Mouse (Mus musculus): ENCODE results near the gene Sema4a. TPM values are rescaled to one million over a fixed set of nuclear protein-coding genes. Genes with fewer than 3 reads are reported as not detected.
A peak's percentile ranks its signal among the peaks of the same experiment; 100 is the strongest.
"Not testable (repeated sequence)": the region's sequence is repeated elsewhere in the genome, so short reads cannot be mapped to it uniquely, and the experiment has no call there.

Gene Sema4a
- polyA plus RNA-seq, 1 experiment from 2014 or later = 21.5 TPM

DNA sequence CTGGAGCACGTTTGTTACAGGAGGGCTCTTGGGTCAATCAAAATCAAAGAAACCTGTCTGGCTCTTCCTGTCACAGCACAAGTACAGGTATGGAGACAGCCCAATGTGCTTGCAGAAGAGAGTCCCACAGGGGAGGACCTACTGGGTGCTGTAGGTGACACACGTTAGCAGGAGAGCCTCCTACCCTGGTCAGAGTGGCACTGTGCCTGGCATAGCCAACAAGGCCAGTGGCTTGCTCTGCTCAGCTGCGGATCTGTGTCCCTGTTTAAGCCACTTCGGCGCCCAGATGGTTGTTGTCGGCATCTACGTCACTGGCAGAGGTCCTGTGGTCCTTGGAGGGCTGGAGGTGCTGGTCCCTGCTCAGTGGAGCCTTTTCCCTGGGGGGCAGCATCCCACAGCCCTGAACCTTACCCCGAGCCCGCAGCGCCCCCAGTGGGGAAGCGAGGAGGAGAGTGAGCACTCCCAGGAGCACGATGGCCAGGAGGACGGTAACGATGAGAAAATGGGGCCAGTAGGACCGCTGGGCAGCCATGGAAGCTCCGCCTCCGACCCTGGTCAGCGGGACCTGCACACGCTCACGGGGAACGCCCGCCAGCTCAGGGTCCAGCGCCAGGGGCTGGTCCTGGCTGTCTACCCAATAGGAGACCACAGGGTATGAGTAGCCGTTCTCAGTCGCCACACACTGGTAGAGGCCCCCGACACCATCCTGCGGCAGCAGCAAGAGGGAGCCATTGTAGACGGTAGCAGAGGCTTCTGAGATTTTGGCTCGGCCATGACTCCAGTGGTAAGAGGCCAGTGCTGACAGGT is 24.4 kb downstream of the Sema4a start:
- ATAC-seq (ENCODE audit: low read depth) = peak; percentile 78; the same call in 1 of the 2 replicates
- peak overlapping the region; percentile 4; the same call in 1 of the 2 replicates for H3K4me3 ChIP-seq (ENCODE audit: low read depth, low read length)
- 10% methylated on average over 29 of the region's 29 CpGs for WGBS
- peak overlapping the region; percentile 36 for H3K4me2 ChIP-seq (ENCODE audit: low read depth, low read length)
- no peak overlapping the region for H3K9ac ChIP-seq (replicated peaks; ENCODE audit: low read depth, low read length)
- H3K27ac ChIP-seq (ENCODE audit: low read depth, low read length) = no peak overlapping the region
- no peaks in the 10 kb centered on the region for H3K27me3 ChIP-seq (ENCODE audit: control insufficient read depth, insufficient read depth, low read length)
- peaks cover 20% of the 10 kb centered on the region for H3K36me3 ChIP-seq (ENCODE audit: control insufficient read depth, insufficient read depth, low read length)
- H3K9me3 ChIP-seq (ENCODE audit: control insufficient read depth, low read length) = no peaks in the 10 kb centered on the region
- H3K4me1 ChIP-seq (ENCODE audit: control insufficient read depth, insufficient read depth, low read length) = no peaks in the 10 kb centered on the region

DNA sequence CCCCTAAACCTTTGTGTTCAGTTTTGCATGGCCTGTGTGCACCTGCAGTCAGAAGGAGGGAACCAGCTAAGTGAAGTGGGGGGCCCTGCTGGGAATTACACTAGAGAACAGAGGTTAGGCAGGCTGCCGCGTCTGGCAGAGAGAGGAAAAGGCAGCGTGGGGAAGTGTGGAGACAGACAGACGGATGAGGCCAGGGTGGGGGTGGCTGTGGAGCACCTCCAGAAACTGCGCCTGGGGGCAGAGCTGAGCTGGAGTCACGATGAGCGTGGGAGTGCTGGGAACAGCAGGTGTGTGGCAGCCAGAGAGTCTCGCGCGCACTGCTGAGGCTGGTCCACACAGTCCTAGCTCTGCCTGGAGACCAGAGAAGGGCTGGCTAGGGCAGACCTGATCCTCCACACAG is 25.5 kb downstream of the Sema4a start:
- peaks cover 20% of the 10 kb centered on the region for H3K36me3 ChIP-seq (ENCODE audit: control insufficient read depth, insufficient read depth, low read length)
- no peak overlapping the region for H3K4me2 ChIP-seq (ENCODE audit: low read depth, low read length)
- no peaks in the 10 kb centered on the region for H3K9me3 ChIP-seq (ENCODE audit: control insufficient read depth, low read length)
- no peak overlapping the region for H3K4me3 ChIP-seq (ENCODE audit: low read depth, low read length)
- no peaks in the 10 kb centered on the region for H3K27me3 ChIP-seq (ENCODE audit: control insufficient read depth, insufficient read depth, low read length)
- H3K4me1 ChIP-seq (ENCODE audit: control insufficient read depth, insufficient read depth, low read length) = no peaks in the 10 kb centered on the region
- H3K27ac ChIP-seq (ENCODE audit: low read depth, low read length) = no peak overlapping the region
- WGBS = 61% methylated on average over 10 of the region's 10 CpGs
- ATAC-seq (ENCODE audit: low read depth) = no peak
- no peak overlapping the region for H3K9ac ChIP-seq (replicated peaks; ENCODE audit: low read depth, low read length)

DNA sequence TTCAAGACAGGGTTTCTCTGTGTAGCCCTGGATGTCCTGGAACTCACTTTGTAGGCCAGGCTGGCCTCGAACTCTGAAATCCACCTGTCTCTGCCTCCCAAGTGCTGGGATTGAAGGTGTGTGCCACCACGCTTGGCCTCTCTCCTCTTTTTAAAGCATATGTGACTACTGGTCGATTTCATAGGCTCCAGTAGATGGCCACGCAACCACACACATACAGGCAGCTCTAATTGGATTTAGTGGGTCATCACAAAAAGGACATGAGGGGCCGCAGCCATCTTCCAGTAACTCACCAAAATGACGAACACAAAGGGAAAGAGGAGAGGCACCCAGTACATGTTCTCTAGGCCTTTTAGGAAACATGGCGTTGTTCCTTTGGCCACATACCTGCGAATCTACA is 32.3 kb downstream of the Sema4a start:
- 78% methylated on average over 8 of the region's 8 CpGs for WGBS
- H3K4me1 ChIP-seq (ENCODE audit: control insufficient read depth, insufficient read depth, low read length); ATAC-seq (ENCODE audit: low read depth): not testable (repeated sequence)

DNA sequence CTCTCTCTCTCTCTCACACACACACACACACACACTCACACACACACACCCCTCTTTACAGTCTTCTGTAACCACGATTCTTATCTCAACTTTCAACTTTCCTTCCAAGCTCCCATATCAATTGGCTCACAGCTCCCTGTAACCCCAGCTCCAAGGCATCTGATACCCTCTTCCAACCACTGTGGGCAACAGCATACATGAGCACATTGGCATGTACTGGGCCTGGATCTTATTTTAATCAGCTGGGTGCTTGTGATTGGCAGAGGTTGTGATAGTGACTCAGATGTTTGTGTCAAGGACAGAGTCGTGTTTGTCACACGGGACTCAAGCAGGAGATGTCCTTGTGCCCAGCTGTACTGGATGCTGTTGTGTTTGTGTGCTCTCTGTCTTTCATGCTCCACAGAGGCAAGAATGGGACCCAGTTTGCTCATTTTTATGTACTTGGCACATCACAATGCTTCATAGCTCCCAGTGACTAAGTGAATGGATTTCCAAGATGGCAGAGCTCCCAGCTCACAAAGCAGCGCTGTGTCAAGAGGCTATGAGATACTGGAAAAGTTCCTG is 33.6 kb downstream of the Sema4a start:
- no peak for ATAC-seq (ENCODE audit: low read depth)
- H3K36me3 ChIP-seq (ENCODE audit: control insufficient read depth, insufficient read depth, low read length) = no peaks in the 10 kb centered on the region
- 82% methylated on average over 4 of the region's 4 CpGs for WGBS

More for the DNA sequence above, 32.3 kb downstream of the Sema4a start:
- H3K4me3 ChIP-seq (ENCODE audit: low read depth, low read length); H3K4me2 ChIP-seq (ENCODE audit: low read depth, low read length); H3K36me3 ChIP-seq (ENCODE audit: control insufficient read depth, insufficient read depth, low read length); H3K9ac ChIP-seq (replicated peaks; ENCODE audit: low read depth, low read length); H3K9me3 ChIP-seq (ENCODE audit: control insufficient read depth, low read length); H3K27me3 ChIP-seq (ENCODE audit: control insufficient read depth, insufficient read depth, low read length); H3K27ac ChIP-seq (ENCODE audit: low read depth, low read length): not testable (repeated sequence)

DNA sequence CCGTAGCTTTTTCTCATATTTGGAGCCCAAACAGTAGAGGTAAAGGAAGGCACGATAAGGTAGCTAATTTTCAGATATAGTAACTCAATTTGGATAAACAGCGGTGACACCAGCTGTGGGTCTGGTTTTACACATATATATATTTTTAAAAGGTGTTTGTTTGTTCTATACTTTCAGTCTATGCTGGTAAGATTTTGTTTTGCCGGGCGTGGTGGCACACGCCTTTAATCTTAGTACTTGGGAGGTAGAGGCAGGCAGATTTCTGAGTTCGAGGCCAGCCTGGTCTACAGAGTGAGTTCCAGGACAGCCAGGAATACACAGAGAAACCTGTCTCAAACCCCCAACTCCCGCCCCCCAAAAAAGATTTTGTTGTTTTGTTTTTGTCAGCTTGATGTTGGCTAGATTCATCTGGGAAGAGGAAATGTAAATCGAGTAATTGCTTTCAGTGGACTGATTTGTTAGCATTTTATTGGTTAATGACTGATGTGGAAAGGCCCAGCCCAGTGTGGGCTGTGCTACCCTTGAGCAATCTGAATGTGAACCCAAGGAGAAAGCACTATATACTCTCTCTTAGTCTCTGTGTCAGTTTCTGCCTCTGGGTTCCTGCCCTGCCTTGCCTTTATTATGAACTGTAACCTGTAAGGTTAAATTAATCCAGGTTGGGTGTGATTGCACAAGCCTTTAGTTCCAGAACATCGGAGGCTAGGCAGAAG is 35.1 kb downstream of the Sema4a start:
- WGBS = 81% methylated on average over 10 of the region's 10 CpGs
- H3K36me3 ChIP-seq (ENCODE audit: control insufficient read depth, insufficient read depth, low read length) = peaks cover 4% of the 10 kb centered on the region; the same call in 1 of the 2 replicates
- no peak overlapping the region for H3K4me2 ChIP-seq (ENCODE audit: low read depth, low read length)
- H3K9ac ChIP-seq (replicated peaks; ENCODE audit: low read depth, low read length) = no peak overlapping the region
- no peaks in the 10 kb centered on the region for H3K9me3 ChIP-seq (ENCODE audit: control insufficient read depth, low read length)
- H3K27me3 ChIP-seq (ENCODE audit: control insufficient read depth, insufficient read depth, low read length) = no peaks in the 10 kb centered on the region
- no peak overlapping the region for H3K27ac ChIP-seq (ENCODE audit: low read depth, low read length)
- peaks cover 20% of the 10 kb centered on the region for H3K4me1 ChIP-seq (ENCODE audit: control insufficient read depth, insufficient read depth, low read length)
- no peak overlapping the region for H3K4me3 ChIP-seq (ENCODE audit: low read depth, low read length)
- ATAC-seq (ENCODE audit: low read depth) = no peak

More for the DNA sequence above, 33.6 kb downstream of the Sema4a start:
- H3K9ac ChIP-seq (replicated peaks; ENCODE audit: low read depth, low read length) = no peak overlapping the region
- no peaks in the 10 kb centered on the region for H3K9me3 ChIP-seq (ENCODE audit: control insufficient read depth, low read length)
- H3K4me2 ChIP-seq (ENCODE audit: low read depth, low read length) = no peak overlapping the region
- H3K4me1 ChIP-seq (ENCODE audit: control insufficient read depth, insufficient read depth, low read length) = peaks cover 15% of the 10 kb centered on the region
- no peaks in the 10 kb centered on the region for H3K27me3 ChIP-seq (ENCODE audit: control insufficient read depth, insufficient read depth, low read length)
- H3K27ac ChIP-seq (ENCODE audit: low read depth, low read length) = no peak overlapping the region
- no peak overlapping the region for H3K4me3 ChIP-seq (ENCODE audit: low read depth, low read length)

DNA sequence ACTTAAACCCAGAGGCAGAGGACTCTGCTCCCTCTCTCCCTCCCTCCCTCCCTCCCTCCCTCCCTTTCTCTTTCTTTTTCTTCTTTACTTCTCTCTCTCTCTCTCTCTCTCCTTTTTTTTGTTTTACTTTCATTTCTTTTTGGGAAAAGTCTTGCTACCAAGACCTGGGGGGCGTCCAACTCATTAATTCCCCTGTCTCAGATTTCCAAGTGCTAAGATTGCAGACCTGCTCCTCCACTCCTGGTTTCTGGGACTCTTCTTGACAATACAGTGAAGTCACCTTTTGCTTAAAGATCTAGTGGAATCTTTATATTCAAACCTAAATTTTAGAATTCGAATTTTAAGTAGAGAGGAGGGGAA is 35.7 kb downstream of the Sema4a start:
- H3K9ac ChIP-seq (replicated peaks; ENCODE audit: low read depth, low read length) = no peak overlapping the region
- no peak overlapping the region; the same call in 1 of the 2 replicates for H3K4me3 ChIP-seq (ENCODE audit: low read depth, low read length)
- H3K4me2 ChIP-seq (ENCODE audit: low read depth, low read length) = peak overlapping the region; percentile 46
- H3K9me3 ChIP-seq (ENCODE audit: control insufficient read depth, low read length) = no peaks in the 10 kb centered on the region
- H3K36me3 ChIP-seq (ENCODE audit: control insufficient read depth, insufficient read depth, low read length) = peaks cover 10% of the 10 kb centered on the region; the same call in 1 of the 2 replicates
- H3K27ac ChIP-seq (ENCODE audit: low read depth, low read length) = no peak overlapping the region
- no peak for ATAC-seq (ENCODE audit: low read depth)
- 9% methylated on average over 2 of the region's 2 CpGs for WGBS
- peaks cover 20% of the 10 kb centered on the region for H3K4me1 ChIP-seq (ENCODE audit: control insufficient read depth, insufficient read depth, low read length)
- H3K27me3 ChIP-seq (ENCODE audit: control insufficient read depth, insufficient read depth, low read length) = no peaks in the 10 kb centered on the region

DNA sequence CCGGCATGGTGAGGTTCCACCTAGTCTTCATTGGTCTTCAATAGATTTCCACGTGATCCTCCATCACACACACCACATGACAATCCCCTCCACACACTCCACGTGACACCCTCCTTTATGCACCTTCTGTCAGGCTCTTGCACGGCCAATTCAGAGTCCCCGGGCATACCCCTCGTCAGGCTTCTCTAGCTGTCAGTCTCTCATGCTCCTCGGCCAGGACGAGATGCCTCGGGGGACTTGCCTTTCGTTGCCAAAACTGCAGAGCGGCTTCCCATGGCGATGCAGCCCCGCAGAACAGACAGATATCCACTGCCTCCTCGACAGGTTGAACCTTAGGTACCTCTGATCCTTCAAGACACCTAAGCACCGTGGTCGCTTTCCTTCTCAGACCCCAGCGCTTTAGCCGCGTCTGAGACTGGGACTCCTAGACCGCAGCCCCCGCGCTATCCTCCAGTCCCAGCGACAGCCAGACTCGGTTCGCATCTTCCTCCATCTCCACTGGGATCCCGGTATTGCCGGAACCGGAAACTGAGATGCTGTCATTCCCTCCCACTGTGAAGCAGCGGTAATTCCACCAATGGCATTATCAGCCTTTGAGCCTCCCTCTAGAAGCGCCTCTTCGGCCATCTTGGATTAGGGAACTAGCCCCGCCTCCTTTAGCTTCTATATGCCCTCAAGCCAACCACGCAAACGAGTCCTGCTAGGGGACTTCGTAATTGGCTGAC is 36.2 kb downstream of the Sema4a start, which contains the start of gene Slc25a44:
Gene Slc25a44, minus strand, starts transcription at position 535 of the 725 bp plus-strand sequence.
- H3K27ac ChIP-seq (ENCODE audit: low read depth, low read length) = peak within 1 kb of the TSS; percentile 79
- H3K4me3 ChIP-seq (ENCODE audit: low read depth, low read length) = peak within 1 kb of the TSS; percentile 79
- H3K4me2 ChIP-seq (ENCODE audit: low read depth, low read length) = peak within 1 kb of the TSS; percentile 50
- peaks cover 13% of the 10 kb centered on the region; the same call in 1 of the 2 replicates for H3K36me3 ChIP-seq (ENCODE audit: control insufficient read depth, insufficient read depth, low read length)
- peak; percentile 98 for ATAC-seq (ENCODE audit: low read depth)
- no peaks in the 10 kb centered on the region for H3K27me3 ChIP-seq (ENCODE audit: control insufficient read depth, insufficient read depth, low read length)
- H3K9me3 ChIP-seq (ENCODE audit: control insufficient read depth, low read length) = no peaks in the 10 kb centered on the region
- WGBS = 1% methylated on average over 35 of the region's 35 CpGs
- H3K4me1 ChIP-seq (ENCODE audit: control insufficient read depth, insufficient read depth, low read length) = peaks cover 20% of the 10 kb centered on the region
- H3K9ac ChIP-seq (replicated peaks; ENCODE audit: low read depth, low read length) = peak within 1 kb of the TSS; percentile 76

DNA sequence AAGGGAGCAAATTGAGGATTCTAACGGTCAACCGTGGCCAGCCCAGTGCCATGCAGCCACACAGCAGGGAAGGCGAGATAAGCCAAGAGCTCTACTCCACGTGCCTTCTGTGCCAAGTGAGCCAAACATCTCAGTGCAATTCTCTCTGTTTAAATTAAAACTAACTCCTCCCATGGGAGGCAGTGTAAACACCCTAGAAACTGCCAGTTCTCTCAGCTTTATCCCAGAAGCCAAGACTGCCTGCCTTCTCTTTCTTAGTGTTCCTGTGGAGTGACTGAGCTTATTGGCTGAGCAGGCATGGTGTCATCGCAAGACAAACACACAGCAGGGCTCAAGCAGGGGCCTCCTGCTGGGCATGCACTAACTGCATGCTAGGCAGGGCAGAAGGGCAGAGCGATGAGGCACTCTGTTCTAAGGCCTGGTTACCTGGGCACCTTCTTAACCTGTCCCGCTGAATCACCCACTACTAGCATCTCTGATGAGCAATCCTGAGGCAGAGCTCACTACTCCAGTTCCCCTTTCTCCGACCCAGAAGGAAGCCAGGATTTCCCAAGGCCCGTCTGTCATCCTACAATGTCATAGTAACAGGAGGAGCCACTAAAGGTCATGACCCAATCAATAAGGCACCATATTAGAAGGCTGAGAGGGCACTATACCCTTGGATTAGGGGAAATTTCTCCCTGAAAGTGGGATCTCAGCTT is 38.8 kb downstream of the Sema4a start:
- Histone ChIP-seq H3K4me2 (ENCODE audit: low read depth, low read length) (peak overlapping the region; percentile 9; the same call in 1 of the 2 replicates), H3K27ac (ENCODE audit: low read depth, low read length) (no peak overlapping the region), H3K36me3 (ENCODE audit: control insufficient read depth, insufficient read depth, low read length) (peaks cover 31% of the 10 kb centered on the region), H3K27me3 (ENCODE audit: control insufficient read depth, insufficient read depth, low read length) (no peaks in the 10 kb centered on the region), H3K9ac (replicated peaks; ENCODE audit: low read depth, low read length) (0 out of 2 replicates have a peak overlapping the region, but pooled peaks have one; percentile 5), H3K4me3 (ENCODE audit: low read depth, low read length) (no peak overlapping the region), H3K4me1 (ENCODE audit: control insufficient read depth, insufficient read depth, low read length) (peaks cover 20% of the 10 kb centered on the region), H3K9me3 (ENCODE audit: control insufficient read depth, low read length) (no peaks in the 10 kb centered on the region)
- no peak for ATAC-seq (ENCODE audit: low read depth)
- WGBS = 28% methylated on average over 9 of the region's 9 CpGs

Data from neural tube, embryonic 14.5 days (tissue).